Mouse (Mus musculus) mouse trophoblast stem cell (cell line): Measurements from ENCODE around the gene Klk8.

Experiments used
- in situ Hi-C, 2 experiments: fragments of 300-500 bp; cut with MseI, MboI; formaldehyde crosslinking; loops; 2 replicates in 1 of 2; 3 replicates in 1 of 2; pipeline ENCODE4 v1.15.1; 2025

Klk8 gene

GRCm38 (mm10) chr7:43797333-43797769, at the start of gene Klk8:
Gene Klk8 (plus strand): TSS chr7:43797577.
- in situ Hi-C loops = no loop called here

- in situ Hi-C loops = no loop called here
These were observed 49.6 kb upstream of the Klk8 start for GRCm38 (mm10) chr7:43747788-43748187.

- in situ Hi-C loops = no loop called here
These were observed 44.6 kb upstream of the Klk8 start for GRCm38 (mm10) chr7:43752806-43753205.

GRCm38 (mm10) chr7:43766484-43766883, 30.9 kb upstream of the Klk8 start:
- in situ Hi-C loops = no loop called here

- in situ Hi-C loops = no loop called here
These were observed 28.8 kb upstream of the Klk8 start, which contains the start of gene Klk12 for GRCm38 (mm10) chr7:43768597-43768996. Gene Klk12 (plus strand): TSS chr7:43768897.

- in situ Hi-C loops = no loop called here
These were observed 27.7 kb upstream of the Klk8 start for GRCm38 (mm10) chr7:43769636-43770035.

- in situ Hi-C loops = no loop called here
These were observed 26.7 kb upstream of the Klk8 start for GRCm38 (mm10) chr7:43770701-43771100.

GRCm38 (mm10) chr7:43771916-43772315, 25.5 kb upstream of the Klk8 start:
- in situ Hi-C loops = no loop called here

GRCm38 (mm10) chr7:43772901-43773300, 24.5 kb upstream of the Klk8 start:
- in situ Hi-C loops = no loop called here

- in situ Hi-C loops = no loop called here
These were observed 23.0 kb upstream of the Klk8 start, which contains the start of gene Klk11 for GRCm38 (mm10) chr7:43774364-43774763. Gene Klk11 (plus strand): TSS chr7:43774604.

GRCm38 (mm10) chr7:43774802-43775201, 22.6 kb upstream of the Klk8 start:
- in situ Hi-C loops = no loop called here

- in situ Hi-C loops = no loop called here
These were observed 21.9 kb upstream of the Klk8 start for GRCm38 (mm10) chr7:43775311-43776057.

- in situ Hi-C loops = no loop called here
These were observed 20.9 kb upstream of the Klk8 start for GRCm38 (mm10) chr7:43776506-43776905.

GRCm38 (mm10) chr7:43777423-43777822, 20.0 kb upstream of the Klk8 start:
- in situ Hi-C loops = no loop called here

GRCm38 (mm10) chr7:43778176-43778970, 19.0 kb upstream of the Klk8 start:
- in situ Hi-C loops = no loop called here

- in situ Hi-C loops = loop anchor here in 1 of 2 experiments (10.0 kb wide), 2 partner anchors 95 to 115 kb away; no protein-coding TSS in a partner anchor
These were observed 17.1 kb upstream of the Klk8 start for GRCm38 (mm10) chr7:43780241-43780640.

GRCm38 (mm10) chr7:43780746-43781145, 16.6 kb upstream of the Klk8 start, which contains the start of gene Klk10:
Gene Klk10 (plus strand): TSS chr7:43781035.
- in situ Hi-C loops = loop anchor here in 1 of 2 experiments (10.0 kb wide), 2 partner anchors 96 to 114 kb away; no protein-coding TSS in a partner anchor

- in situ Hi-C loops = loop anchor here in 1 of 2 experiments (10.0 kb wide), 2 partner anchors 97 to 113 kb away; no protein-coding TSS in a partner anchor
These were observed 15.8 kb upstream of the Klk8 start for GRCm38 (mm10) chr7:43781541-43781940.

GRCm38 (mm10) chr7:43782275-43783265, 14.8 kb upstream of the Klk8 start:
- in situ Hi-C loops = loop anchor here in 1 of 2 experiments (10.0 kb wide), 2 partner anchors 98 to 112 kb away; no protein-coding TSS in a partner anchor

- in situ Hi-C loops = loop anchor here in 1 of 2 experiments (10.0 kb wide), 2 partner anchors 100 to 110 kb away; no protein-coding TSS in a partner anchor
These were observed 12.1 kb upstream of the Klk8 start for GRCm38 (mm10) chr7:43785286-43785685.

GRCm38 (mm10) chr7:43788096-43788495, 9.3 kb upstream of the Klk8 start:
- in situ Hi-C loops = loop anchor here in 1 of 2 experiments (10.0 kb wide), 2 partner anchors 103 to 107 kb away; no protein-coding TSS in a partner anchor
